ENCODE assay signal across 17 mouse cellular contexts in genomic region chr5:149740703-149741102, GRCm38 (mm10).
DNase-seq lines count a peak whose midpoint lies in the region; TF ChIP-seq lines count a peak whose summit lies in the region.
"Had no signal": no experiment of that assay in that cellular context is flagged by ENCODE, and none has a peak within 500 bp of the region (broad histone marks: within the 10 kb centered on the region; RNA-seq: fewer than 3 reads in every experiment).

No protein-coding gene starts in this region.

- no peak overlapping the region for H3K4me3 ChIP-seq in layer of hippocampus, adult 2 months
- H3K4me3 ChIP-seq in testis, adult 2 months (ENCODE audit: control insufficient read depth, low read depth, low read length), result no peak overlapping the region
- H3K4me3 ChIP-seq: hindbrain, embryonic 12.5 days; megakaryocyte, embryonic 14.5 days; neural tube, embryonic 12.5 days had no signal

- no peaks in the 10 kb centered on the region for H3K27me3 ChIP-seq in testis, adult 2 months (ENCODE audit: control insufficient read depth, insufficient read depth, low read length)
- H3K27me3 ChIP-seq: hindbrain, embryonic 12.5 days; megakaryocyte, embryonic 14.5 days; neural tube, embryonic 12.5 days had no signal

- H3K4me1 ChIP-seq in testis, adult 2 months (ENCODE audit: control insufficient read depth, insufficient read depth, low read length), result no peaks in the 10 kb centered on the region
- H3K4me1 ChIP-seq: hindbrain, embryonic 12.5 days; megakaryocyte, embryonic 14.5 days; neural tube, embryonic 12.5 days had no signal

- TF ChIP-seq CTCF in layer of hippocampus, adult 2 months (conservative IDR thresholded peaks at IDR 0.05), result peak; percentile 60
- peak; percentile 48; the same call in 1 of the 2 replicates for TF ChIP-seq CTCF in testis, adult 2 months (IDR thresholded peaks at IDR 0.05; ENCODE audit: control insufficient read depth, insufficient read depth, insufficient replicate concordance, low read depth, low read length)

- no peaks in the 10 kb centered on the region for H3K36me3 ChIP-seq in testis, adult 2 months (ENCODE audit: control insufficient read depth, insufficient read depth, low read length)

- H3K27ac ChIP-seq in layer of hippocampus, adult 2 months, result no peak overlapping the region
- H3K27ac ChIP-seq in testis, adult 2 months (ENCODE audit: control insufficient read depth, insufficient read depth, low read depth, low read length), result no peak overlapping the region
- H3K27ac ChIP-seq: hindbrain, embryonic 12.5 days; neural tube, embryonic 12.5 days had no signal

- no peak for TF ChIP-seq POLR2A in testis, adult 2 months (IDR thresholded peaks at IDR 0.05; ENCODE audit: control insufficient read depth, low read depth, low read length)

- no peak for DNase-seq in layer of hippocampus, adult 2 months (ENCODE audit: low spot score in 2 of 2)
- DNase-seq in layer of hippocampus, adult 9-11 months, result no peak
- no peak for DNase-seq in testis, postnatal 10 days (ENCODE audit: low spot score)
- DNase-seq in ZHBTc4 (ENCODE audit: low read depth, low spot score), result peak; percentile 38
- DNase-seq in right cerebral cortex, adult 2 months (ENCODE audit: low spot score in 2 of 2), result no peak
- no peak for DNase-seq in natural killer cell, adult 2 months (ENCODE audit: low spot score in 2 of 2)
- DNase-seq: cerebellum, adult 9-11 months; gastrocnemius, postnatal 14 days; kidney, adult 8-10 months; kidney, postnatal 4 days; liver; right cerebral cortex, postnatal 25 days; thymus, adult 18-20 months had no signal
